Mouse (Mus musculus): ENCODE results near the gene Hist3h2ba.

DNA sequence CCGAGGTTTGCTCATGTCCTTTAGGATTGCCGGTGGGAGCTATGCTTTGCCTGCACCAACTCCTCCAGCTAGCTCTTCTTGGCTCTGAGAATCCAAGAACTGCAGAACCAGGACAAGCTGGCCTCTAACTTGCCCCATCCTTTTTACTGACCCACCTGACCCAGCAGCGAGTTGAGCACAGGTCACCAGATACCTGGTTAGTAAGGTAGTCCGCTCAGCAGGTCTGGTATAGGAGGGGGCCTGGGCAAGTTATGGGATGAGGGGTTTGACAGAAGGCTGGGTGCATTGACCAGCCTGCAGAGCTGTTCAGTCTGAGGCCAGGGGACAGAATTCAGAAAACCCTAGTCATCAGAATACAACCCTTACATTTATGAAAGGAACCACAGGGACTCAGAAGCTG lies 19.7 kb upstream of the Hist3h2ba start:
- TF ChIP-seq POLR2A (IDR thresholded peaks at IDR 0.05; ENCODE audit: low read depth, low read length) (no peak), CTCF (IDR thresholded peaks at IDR 0.05; ENCODE audit: borderline replicate concordance, insufficient read depth, low read length) (no peak)
